Mouse (Mus musculus): ENCODE results near the gene Prss35.

- TF ChIP-seq CTCF (IDR thresholded peaks at IDR 0.05; ENCODE audit: low read depth) (no peak), EP300 (IDR thresholded peaks at IDR 0.05; ENCODE audit: low read depth) (no peak)
Measured at GRCm38 (mm10) chr9:86773996-86774395, 30.5 kb downstream of the Prss35 start.

Measured in liver, embryonic 14.5 days (tissue).